Mouse (Mus musculus) cerebellum, postnatal 25 days (tissue): ENCODE measurements around the gene Stx18.

ENCODE experiments used
- DNase-seq, 2 experiments: peaks; one replicate each; pipeline ENCODE4 v3.0.0; 2021; ENCODE audit warnings: mixed read lengths in 2 of 2

The Stx18 gene

GRCm38 (mm10) chr5:38080472-38080871 lies 41.9 kb downstream of the Stx18 start:
- DNase-seq, result no peak

GRCm38 (mm10) chr5:38082589-38082988 lies 44.0 kb downstream of the Stx18 start:
- DNase-seq, result no peak

- DNase-seq, result no peak
Measured at GRCm38 (mm10) chr5:38083362-38083761, 44.8 kb downstream of the Stx18 start.

- no peak for DNase-seq
Measured at GRCm38 (mm10) chr5:38084616-38085015, 46.1 kb downstream of the Stx18 start.

- DNase-seq, result peak; percentile 52 to 67
Measured at GRCm38 (mm10) chr5:38085561-38086392, 47.2 kb downstream of the Stx18 start.

- no peak for DNase-seq
Measured at GRCm38 (mm10) chr5:38090111-38090510, 51.6 kb downstream of the Stx18 start.

- no peak for DNase-seq
Measured at GRCm38 (mm10) chr5:38090581-38090980, 52.0 kb downstream of the Stx18 start.

GRCm38 (mm10) chr5:38091046-38091965 lies 52.8 kb downstream of the Stx18 start:
- peak in 1 of 2 experiments; percentile 43 for DNase-seq

- DNase-seq, result no peak
Measured at GRCm38 (mm10) chr5:38091966-38092304, 53.4 kb downstream of the Stx18 start.

GRCm38 (mm10) chr5:38094331-38094730 lies 55.8 kb downstream of the Stx18 start:
- DNase-seq, result no peak

GRCm38 (mm10) chr5:38097501-38098093 lies 59.1 kb downstream of the Stx18 start:
- DNase-seq, result peak in 1 of 2 experiments; percentile 51

GRCm38 (mm10) chr5:38099139-38099676 lies 60.7 kb downstream of the Stx18 start:
- DNase-seq, result no peak

GRCm38 (mm10) chr5:38102945-38103344 lies 64.4 kb downstream of the Stx18 start:
- no peak for DNase-seq

GRCm38 (mm10) chr5:38106080-38106697 lies 67.6 kb downstream of the Stx18 start:
- no peak for DNase-seq

GRCm38 (mm10) chr5:38106807-38107206 lies 68.3 kb downstream of the Stx18 start:
- DNase-seq, result no peak

- no peak for DNase-seq
Measured at GRCm38 (mm10) chr5:38114526-38114925, 76.0 kb downstream of the Stx18 start.

GRCm38 (mm10) chr5:38117056-38117455 lies 78.5 kb downstream of the Stx18 start:
- DNase-seq, result no peak

- no peak for DNase-seq
Measured at GRCm38 (mm10) chr5:38119268-38119667, 80.7 kb downstream of the Stx18 start.

- DNase-seq, result no peak
Measured at GRCm38 (mm10) chr5:38121699-38122098, 83.2 kb downstream of the Stx18 start.

- DNase-seq, result no peak
Measured at GRCm38 (mm10) chr5:38126519-38127306, 88.2 kb downstream of the Stx18 start.

GRCm38 (mm10) chr5:38129339-38129738 lies 90.8 kb downstream of the Stx18 start:
- no peak for DNase-seq

GRCm38 (mm10) chr5:38136247-38136646 lies 97.7 kb downstream of the Stx18 start:
- no peak for DNase-seq
